ENCODE assay signal across 16 mouse cellular contexts in the genomic region with DNA sequence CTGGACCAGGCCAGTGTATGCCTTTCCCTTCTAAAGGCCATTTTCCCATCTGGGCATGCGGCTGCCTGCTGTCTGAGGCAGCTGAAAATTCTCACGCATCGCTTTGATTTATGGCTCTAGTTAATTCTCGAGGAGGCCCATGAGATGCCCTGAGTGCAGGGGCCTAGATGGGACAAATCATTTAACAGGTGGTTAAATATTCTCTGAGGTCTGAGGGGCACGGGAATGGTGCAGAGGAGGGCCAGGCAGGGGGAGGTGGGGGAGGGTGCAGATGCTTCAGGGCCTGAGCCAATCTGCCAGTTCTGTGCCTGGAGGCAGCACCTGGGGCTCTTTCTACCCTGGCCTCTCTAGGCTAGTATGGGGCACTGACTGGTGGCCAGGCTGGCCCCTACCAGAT.
DNase-seq lines count a peak whose midpoint lies in the region; ATAC-seq and TF ChIP-seq lines count a peak whose summit lies in the region.
"Had no signal": no experiment of that assay in that cellular context is flagged by ENCODE, and none has a peak within 500 bp of the region (broad histone marks: within the 10 kb centered on the region; RNA-seq: fewer than 3 reads in every experiment).

No protein-coding gene starts in this region.

- no peaks in the 10 kb centered on the region for H3K36me3 ChIP-seq in hindbrain, embryonic 16.5 days (ENCODE audit: control insufficient read depth, insufficient read depth, low read length)
- no peaks in the 10 kb centered on the region for H3K36me3 ChIP-seq in hindbrain, embryonic 10.5 days
- H3K36me3 ChIP-seq in midbrain, postnatal 0 days (ENCODE audit: insufficient read depth, low read length) = no peaks in the 10 kb centered on the region
- H3K36me3 ChIP-seq in midbrain, embryonic 16.5 days (ENCODE audit: control insufficient read depth, insufficient read depth, low read length) = no peaks in the 10 kb centered on the region
- H3K36me3 ChIP-seq: heart, embryonic 12.5 days had no signal

- 44% methylated on average over 5 of the region's 5 CpGs for WGBS in hindbrain, embryonic 16.5 days
- 79% methylated on average over 5 of the region's 5 CpGs for WGBS in hindbrain, embryonic 10.5 days
- WGBS in midbrain, postnatal 0 days = 59% methylated on average over 5 of the region's 5 CpGs
- 66% methylated on average over 5 of the region's 5 CpGs for WGBS in midbrain, embryonic 16.5 days

- no peak overlapping the region for H3K27ac ChIP-seq in hindbrain, embryonic 16.5 days (ENCODE audit: low read depth, low read length)
- H3K27ac ChIP-seq in hindbrain, embryonic 10.5 days = no peak overlapping the region; the same call in 1 of the 2 replicates
- H3K27ac ChIP-seq in midbrain, postnatal 0 days (ENCODE audit: low read depth, low read length) = no peak overlapping the region
- H3K27ac ChIP-seq in midbrain, embryonic 16.5 days (ENCODE audit: low read length) = no peak overlapping the region
- H3K27ac ChIP-seq: layer of hippocampus, adult 2 months; liver, embryonic 14.5 days had no signal

- no peak for ATAC-seq in cerebellum, adult (ENCODE audit: insufficient number of reproducible peaks, low FRiP score, low TSS enrichment)
- peak; percentile 48; the same call in 1 of the 2 replicates for ATAC-seq in hindbrain, embryonic 16.5 days
- ATAC-seq in midbrain, postnatal 0 days (ENCODE audit: low FRiP score) = no peak
- ATAC-seq in midbrain, embryonic 16.5 days = no peak
- ATAC-seq: forebrain, postnatal 0 days; inflammation-experienced regulatory T-cells, adult 6 months had no signal

- no peaks in the 10 kb centered on the region for H3K4me1 ChIP-seq in hindbrain, embryonic 16.5 days (ENCODE audit: control insufficient read depth, insufficient read depth, low read depth, low read length)
- peaks cover 4% of the 10 kb centered on the region; the same call in 1 of the 2 replicates for H3K4me1 ChIP-seq in hindbrain, embryonic 10.5 days (replicated peaks)
- no peaks in the 10 kb centered on the region for H3K4me1 ChIP-seq in midbrain, postnatal 0 days (ENCODE audit: insufficient read depth, low read length)
- no peaks in the 10 kb centered on the region for H3K4me1 ChIP-seq in midbrain, embryonic 16.5 days (ENCODE audit: control insufficient read depth, insufficient read depth, low read length)
- H3K4me1 ChIP-seq: megakaryocyte, embryonic 14.5 days had no signal

- H3K4me2 ChIP-seq in hindbrain, embryonic 16.5 days (ENCODE audit: low read length) = no peak overlapping the region
- H3K4me2 ChIP-seq in midbrain, postnatal 0 days (ENCODE audit: low read depth, low read length, poor library complexity, severe bottlenecking) = no peak overlapping the region
- H3K4me2 ChIP-seq in midbrain, embryonic 16.5 days (ENCODE audit: low read length) = no peak overlapping the region
- H3K4me2 ChIP-seq: heart, embryonic 12.5 days had no signal

- TF ChIP-seq CTCF in midbrain, postnatal 0 days (IDR thresholded peaks at IDR 0.05) = no peak

- peaks cover 8% of the 10 kb centered on the region for H3K9me3 ChIP-seq in hindbrain, embryonic 16.5 days (ENCODE audit: control insufficient read depth, low read length)
- H3K9me3 ChIP-seq in hindbrain, embryonic 10.5 days = peaks cover 19% of the 10 kb centered on the region
- H3K9me3 ChIP-seq in midbrain, postnatal 0 days (ENCODE audit: low read length) = 0 out of 2 replicates have a peak, but pooled peaks cover 3% of the 10 kb centered on the region
- H3K9me3 ChIP-seq in midbrain, embryonic 16.5 days (replicated peaks; ENCODE audit: control insufficient read depth, low read length, poor library complexity, severe bottlenecking) = no peaks in the 10 kb centered on the region

- no peak overlapping the region for H3K4me3 ChIP-seq in hindbrain, embryonic 16.5 days (ENCODE audit: low read length)
- no peak overlapping the region for H3K4me3 ChIP-seq in hindbrain, embryonic 10.5 days
- no peak overlapping the region for H3K4me3 ChIP-seq in midbrain, postnatal 0 days (ENCODE audit: low read depth, low read length)
- H3K4me3 ChIP-seq in midbrain, embryonic 16.5 days (ENCODE audit: low read depth, low read length) = no peak overlapping the region
- H3K4me3 ChIP-seq: heart, embryonic 12.5 days; layer of hippocampus, adult 2 months; megakaryocyte, embryonic 14.5 days had no signal

- no peak overlapping the region for H3K9ac ChIP-seq in hindbrain, embryonic 16.5 days (ENCODE audit: low read depth, low read length)
- H3K9ac ChIP-seq in midbrain, postnatal 0 days (replicated peaks; ENCODE audit: low read length, poor library complexity, severe bottlenecking) = no peak overlapping the region
- no peak overlapping the region for H3K9ac ChIP-seq in midbrain, embryonic 16.5 days (ENCODE audit: low read depth, low read length)
- H3K9ac ChIP-seq: forebrain, postnatal 0 days; heart, embryonic 12.5 days; liver, embryonic 14.5 days had no signal

- H3K27me3 ChIP-seq in hindbrain, embryonic 16.5 days (replicated peaks; ENCODE audit: control insufficient read depth, insufficient read depth, low read length) = no peaks in the 10 kb centered on the region; the same call in 1 of the 2 replicates
- H3K27me3 ChIP-seq in hindbrain, embryonic 10.5 days (ENCODE audit: insufficient read depth, poor library complexity, severe bottlenecking) = no peaks in the 10 kb centered on the region
- H3K27me3 ChIP-seq in midbrain, postnatal 0 days (ENCODE audit: insufficient read depth, low read length) = no peaks in the 10 kb centered on the region
- H3K27me3 ChIP-seq in midbrain, embryonic 16.5 days (ENCODE audit: control insufficient read depth, insufficient read depth, low read depth, low read length) = no peaks in the 10 kb centered on the region; the same call in 1 of the 2 replicates
- H3K27me3 ChIP-seq: heart, embryonic 12.5 days had no signal

- peak; percentile 45 to 61 for DNase-seq in cerebellum, postnatal 10 days
- no peak for DNase-seq in hindbrain, embryonic 10.5 days (ENCODE audit: low spot score)
- peak; percentile 19 for DNase-seq in midbrain, postnatal 0 days (ENCODE audit: low spot score)
- DNase-seq in mesoderm, embryonic 11.5 days (ENCODE audit: low read depth, low spot score) = peak; percentile 82
- no peak for DNase-seq in thymus, postnatal 4 days
- DNase-seq: cerebellum, adult 9-11 months; forebrain, postnatal 0 days; lung, postnatal 10 days had no signal

Comparison
In these comparisons a context has a peak if more than half of its experiments do, and no peak if none do; other contexts are left out.
1. DNase-seq: peak in cerebellum, postnatal 10 days (2 of 2), midbrain, postnatal 0 days (single experiment) and mesoderm, embryonic 11.5 days (single experiment); none in hindbrain, embryonic 10.5 days (single experiment) and thymus, postnatal 4 days (single experiment).